20 mouse cellular contexts compared by ENCODE assay signal in genomic region chr4:105859052-105859864, GRCm38 (mm10).
DNase-seq lines count a peak whose midpoint lies in the region; ATAC-seq and TF ChIP-seq lines count a peak whose summit lies in the region.
"Had no signal": no experiment of that assay in that cellular context is flagged by ENCODE, and none has a peak within 500 bp of the region (broad histone marks: within the 10 kb centered on the region; RNA-seq: fewer than 3 reads in every experiment).

No protein-coding gene starts in this region.

- H3K9me3 ChIP-seq in kidney, embryonic 14.5 days (ENCODE audit: control insufficient read depth, low read length), result no peaks in the 10 kb centered on the region
- H3K9me3 ChIP-seq in embryonic facial prominence, embryonic 10.5 days, result no peaks in the 10 kb centered on the region
- no peaks in the 10 kb centered on the region for H3K9me3 ChIP-seq in embryonic facial prominence, embryonic 14.5 days (ENCODE audit: control insufficient read depth, low read length)
- no peaks in the 10 kb centered on the region for H3K9me3 ChIP-seq in limb, embryonic 14.5 days (ENCODE audit: control insufficient read depth, low read length)
- H3K9me3 ChIP-seq: forebrain, embryonic 15.5 days; hindbrain, embryonic 10.5 days; lung, embryonic 15.5 days; midbrain, embryonic 10.5 days had no signal

- H3K27ac ChIP-seq in kidney, embryonic 14.5 days (ENCODE audit: low read depth, low read length), result no peak overlapping the region
- peak overlapping the region; percentile 83 for H3K27ac ChIP-seq in embryonic facial prominence, embryonic 10.5 days (replicated peaks)
- no peak overlapping the region for H3K27ac ChIP-seq in embryonic facial prominence, embryonic 14.5 days (replicated peaks; ENCODE audit: low read depth, low read length)
- peak overlapping the region; percentile 44; the same call in 1 of the 2 replicates for H3K27ac ChIP-seq in limb, embryonic 14.5 days (replicated peaks; ENCODE audit: low read depth, low read length)
- H3K27ac ChIP-seq: forebrain, embryonic 15.5 days; hindbrain, embryonic 10.5 days; hindbrain, postnatal 0 days; lung, embryonic 15.5 days; midbrain, embryonic 10.5 days; stomach, postnatal 0 days had no signal

- no peak for ATAC-seq in kidney, embryonic 14.5 days (ENCODE audit: low FRiP score, low TSS enrichment)
- ATAC-seq in embryonic facial prominence, embryonic 14.5 days (ENCODE audit: low read depth), result peak; percentile 58; the same call in 1 of the 2 replicates
- ATAC-seq in limb, embryonic 14.5 days (ENCODE audit: low FRiP score, low read depth), result no peak
- ATAC-seq: forebrain, embryonic 15.5 days; hindbrain, postnatal 0 days; intestine, postnatal 0 days had no signal

- DNase-seq in kidney, postnatal 10 days, result peak; percentile 18
- peak; percentile 17 for DNase-seq in embryonic facial prominence, embryonic 10.5 days (ENCODE audit: low spot score)
- peak; percentile 65 for DNase-seq in embryonic facial prominence, embryonic 14.5 days (ENCODE audit: low spot score)
- DNase-seq in limb, embryonic 14.5 days (ENCODE audit: low spot score), result no peak
- DNase-seq in right cerebral cortex, postnatal 14 days, result no peak
- no peak for DNase-seq in gastrocnemius, adult 18-20 months (ENCODE audit: low spot score)
- no peak for DNase-seq in left cerebral cortex, postnatal 10 days (ENCODE audit: extremely low spot score in 1 of 2, low spot score in 2 of 2)
- DNase-seq: adrenal gland, postnatal 36 days; cerebellum, adult 18-20 months; cerebellum, postnatal 25 days; thymus, postnatal 25 days had no signal

- no peak overlapping the region for H3K4me2 ChIP-seq in kidney, embryonic 14.5 days (replicated peaks; ENCODE audit: low read depth, low read length)
- no peak overlapping the region for H3K4me2 ChIP-seq in embryonic facial prominence, embryonic 14.5 days (ENCODE audit: low read depth, low read length)
- H3K4me2 ChIP-seq in limb, embryonic 14.5 days (replicated peaks; ENCODE audit: low read depth, low read length, severe bottlenecking), result no peak overlapping the region
- H3K4me2 ChIP-seq: forebrain, embryonic 15.5 days; liver, embryonic 11.5 days; lung, embryonic 15.5 days had no signal

- H3K36me3 ChIP-seq in kidney, embryonic 14.5 days (ENCODE audit: control insufficient read depth, insufficient read depth, low read length), result no peaks in the 10 kb centered on the region
- H3K36me3 ChIP-seq in embryonic facial prominence, embryonic 10.5 days (replicated peaks), result no peaks in the 10 kb centered on the region
- no peaks in the 10 kb centered on the region for H3K36me3 ChIP-seq in embryonic facial prominence, embryonic 14.5 days (ENCODE audit: control insufficient read depth, insufficient read depth, low read length)
- H3K36me3 ChIP-seq in limb, embryonic 14.5 days (ENCODE audit: control insufficient read depth, insufficient read depth, low read length), result no peaks in the 10 kb centered on the region
- H3K36me3 ChIP-seq: forebrain, embryonic 15.5 days; hindbrain, embryonic 10.5 days; lung, embryonic 15.5 days; midbrain, embryonic 10.5 days had no signal

- no peak for TF ChIP-seq POLR2A in limb, embryonic 14.5 days (IDR thresholded peaks at IDR 0.05; ENCODE audit: borderline replicate concordance, extremely low read depth, insufficient read depth, insufficient read length)

- intact Hi-C loops in left cerebral cortex, postnatal 10 days (cut with DNase I), result no loop called here

- no peak overlapping the region for H3K4me3 ChIP-seq in kidney, embryonic 14.5 days (ENCODE audit: low read length)
- H3K4me3 ChIP-seq in embryonic facial prominence, embryonic 10.5 days, result no peak overlapping the region
- H3K4me3 ChIP-seq in embryonic facial prominence, embryonic 14.5 days (ENCODE audit: low read depth, low read length), result no peak overlapping the region
- no peak overlapping the region for H3K4me3 ChIP-seq in limb, embryonic 14.5 days (replicated peaks; ENCODE audit: low read length)
- H3K4me3 ChIP-seq: forebrain, embryonic 15.5 days; hindbrain, embryonic 10.5 days; lung, embryonic 15.5 days; midbrain, embryonic 10.5 days had no signal

- 60% methylated on average over 15 of the region's 15 CpGs for WGBS in kidney, embryonic 14.5 days
- WGBS in embryonic facial prominence, embryonic 10.5 days, result 68% methylated on average over 15 of the region's 15 CpGs
- 50% methylated on average over 15 of the region's 15 CpGs for WGBS in embryonic facial prominence, embryonic 14.5 days
- 46% methylated on average over 15 of the region's 15 CpGs for WGBS in limb, embryonic 14.5 days

- no peaks in the 10 kb centered on the region for H3K27me3 ChIP-seq in kidney, embryonic 14.5 days (ENCODE audit: control insufficient read depth, insufficient read depth, low read length)
- no peaks in the 10 kb centered on the region for H3K27me3 ChIP-seq in embryonic facial prominence, embryonic 10.5 days (replicated peaks; ENCODE audit: low read depth, poor library complexity, severe bottlenecking)
- H3K27me3 ChIP-seq in embryonic facial prominence, embryonic 14.5 days (replicated peaks; ENCODE audit: control insufficient read depth, insufficient read depth, low read length), result no peaks in the 10 kb centered on the region
- H3K27me3 ChIP-seq in limb, embryonic 14.5 days (ENCODE audit: control insufficient read depth, insufficient read depth, low read length), result no peaks in the 10 kb centered on the region
- H3K27me3 ChIP-seq: forebrain, embryonic 15.5 days; lung, embryonic 15.5 days had no signal

- H3K9ac ChIP-seq in kidney, embryonic 14.5 days (ENCODE audit: low read depth, low read length), result no peak overlapping the region
- H3K9ac ChIP-seq in embryonic facial prominence, embryonic 14.5 days (ENCODE audit: low read depth, low read length), result no peak overlapping the region
- no peak overlapping the region for H3K9ac ChIP-seq in limb, embryonic 14.5 days (ENCODE audit: low read depth, low read length, severe bottlenecking)
- H3K9ac ChIP-seq: forebrain, embryonic 15.5 days; lung, embryonic 15.5 days had no signal

- H3K4me1 ChIP-seq in kidney, embryonic 14.5 days (ENCODE audit: control insufficient read depth, insufficient read depth, low read length), result no peaks in the 10 kb centered on the region
- H3K4me1 ChIP-seq in embryonic facial prominence, embryonic 10.5 days, result peaks cover 35% of the 10 kb centered on the region
- H3K4me1 ChIP-seq in embryonic facial prominence, embryonic 14.5 days (ENCODE audit: control insufficient read depth, insufficient read depth, low read length), result peaks cover 30% of the 10 kb centered on the region
- peaks cover 28% of the 10 kb centered on the region for H3K4me1 ChIP-seq in limb, embryonic 14.5 days (ENCODE audit: control insufficient read depth, insufficient read depth, low read length)
- H3K4me1 ChIP-seq: forebrain, embryonic 15.5 days; midbrain, embryonic 10.5 days had no signal

Comparison
In these comparisons a context has a peak if more than half of its experiments do, and no peak if none do; other contexts are left out.
1. H3K27ac ChIP-seq: peak in embryonic facial prominence, embryonic 10.5 days (single experiment) and limb, embryonic 14.5 days (single experiment); none in kidney, embryonic 14.5 days (single experiment) and embryonic facial prominence, embryonic 14.5 days (single experiment).
2. DNase-seq: peak in kidney, postnatal 10 days (single experiment), embryonic facial prominence, embryonic 10.5 days (single experiment) and embryonic facial prominence, embryonic 14.5 days (single experiment); none in limb, embryonic 14.5 days (single experiment), right cerebral cortex, postnatal 14 days (single experiment), gastrocnemius, adult 18-20 months (single experiment) and left cerebral cortex, postnatal 10 days (0 of 2).